Mouse (Mus musculus) left cerebral cortex, adult 9 months (tissue): ENCODE data around the gene Ahnak.
"Not testable (repeated sequence)": the region's sequence is repeated elsewhere in the genome, so short reads cannot be mapped to it uniquely, and the experiment has no call there.

Experiments used
- DNase-seq, 2 experiments: peaks; one replicate each; pipeline ENCODE4 v3.0.0; 2022; ENCODE audit warnings: low spot score in 2 of 2

Gene Ahnak

GRCm38 (mm10) chr19:9041074-9041473, 52.0 kb downstream of the Ahnak start:
- no peak for DNase-seq

- DNase-seq: no peak
Observed at GRCm38 (mm10) chr19:9043123-9043522, 54.0 kb downstream of the Ahnak start.

GRCm38 (mm10) chr19:9044291-9044690, 55.2 kb downstream of the Ahnak start:
- DNase-seq: no peak

- DNase-seq: no peak
Observed at GRCm38 (mm10) chr19:9047207-9047945, 58.3 kb downstream of the Ahnak start.

- no peak for DNase-seq
Observed at GRCm38 (mm10) chr19:9047946-9048387, 58.9 kb downstream of the Ahnak start.

GRCm38 (mm10) chr19:9048981-9049687, 60.0 kb downstream of the Ahnak start:
- no peak for DNase-seq

GRCm38 (mm10) chr19:9050294-9051229, 61.5 kb downstream of the Ahnak start:
- no peak for DNase-seq

- not testable (repeated sequence) for DNase-seq
Observed at GRCm38 (mm10) chr19:9051985-9052384, 62.9 kb downstream of the Ahnak start.

- DNase-seq: no peak
Observed at GRCm38 (mm10) chr19:9052803-9053431, 63.8 kb downstream of the Ahnak start.

- no peak for DNase-seq
Observed at GRCm38 (mm10) chr19:9055153-9055552, 66.1 kb downstream of the Ahnak start.

- no peak for DNase-seq
Observed at GRCm38 (mm10) chr19:9055703-9056355, 66.7 kb downstream of the Ahnak start.

GRCm38 (mm10) chr19:9057679-9058078, 68.6 kb downstream of the Ahnak start:
- DNase-seq: no peak

GRCm38 (mm10) chr19:9058331-9058884, 69.3 kb downstream of the Ahnak start:
- DNase-seq: no peak

- no peak for DNase-seq
Observed at GRCm38 (mm10) chr19:9058944-9059343, 69.9 kb downstream of the Ahnak start.

GRCm38 (mm10) chr19:9059391-9059790, 70.3 kb downstream of the Ahnak start:
- DNase-seq: no peak

- DNase-seq: no peak
Observed at GRCm38 (mm10) chr19:9060103-9060502, 71.0 kb downstream of the Ahnak start.

GRCm38 (mm10) chr19:9061221-9061893, 72.3 kb downstream of the Ahnak start:
- no peak for DNase-seq

GRCm38 (mm10) chr19:9062822-9063221, 73.7 kb downstream of the Ahnak start:
- DNase-seq: no peak

- DNase-seq: no peak
Observed at GRCm38 (mm10) chr19:9063831-9064230, 74.7 kb downstream of the Ahnak start.
